Mouse (Mus musculus) stomach, embryonic 16.5 days (tissue): Measurements from ENCODE around the gene Trio. TPM values are rescaled to one million over a fixed set of nuclear protein-coding genes. Genes with fewer than 3 reads are reported as not detected.
A peak's percentile ranks its signal among the peaks of the same experiment; 100 is the strongest.

Experiments
- ATAC-seq: fragments of 200-750 bp; cut with Nextera tagmentation; 2 replicates; pipeline ENCODE4 v1.8.0; 2017; ENCODE audit warnings: moderate number of reproducible peaks, moderate TSS enrichment; ENCODE audit not compliant: insufficient read depth, low FRiP score
- H3K27ac ChIP-seq: fragments of 300-500 bp; sonication (generic); 2 replicates; pipeline ENCODE4 v1.5.1; 2014; ENCODE audit warnings: low read length
- H3K27me3 ChIP-seq: fragments of 300-500 bp; sonication (generic); 2 replicates; pipeline ENCODE4 v1.6.1; 2014; ENCODE audit warnings: low read length, control low read depth, mixed read lengths; ENCODE audit not compliant: control insufficient read depth, insufficient read depth
- H3K36me3 ChIP-seq: fragments of 300-500 bp; sonication (generic); 2 replicates; pipeline ENCODE4 v1.6.1; 2014; ENCODE audit warnings: low read length; ENCODE audit not compliant: control insufficient read depth, insufficient read depth
- H3K4me1 ChIP-seq: fragments of 300-500 bp; sonication (generic); 2 replicates; pipeline ENCODE4 v1.6.1; 2014; ENCODE audit warnings: low read length, control low read depth, mixed read lengths; ENCODE audit not compliant: control insufficient read depth, insufficient read depth
- H3K4me2 ChIP-seq: fragments of 300-500 bp; sonication (generic); 2 replicates; pipeline ENCODE4 v1.6.1; 2014; ENCODE audit warnings: low read depth, low read length, mixed read lengths
- H3K4me3 ChIP-seq: fragments of 300-500 bp; sonication (generic); replicated peaks from 2 replicates; pipeline ENCODE4 v1.5.1; 2014; ENCODE audit warnings: mild to moderate bottlenecking, low read length
- H3K9ac ChIP-seq: fragments of 300-500 bp; sonication (generic); 2 replicates; pipeline ENCODE4 v1.6.1; 2014; ENCODE audit warnings: low read length
- H3K9me3 ChIP-seq: fragments of 300-500 bp; sonication (generic); replicated peaks from 2 replicates; pipeline ENCODE4 v1.6.1; 2016; ENCODE audit warnings: low read length, control low read depth; ENCODE audit not compliant: control insufficient read depth
- WGBS: fragments of 180-500 bp; shearing (Covaris S2); extraction: QIAGEN DNeasy Blood & Tissue Kit; methylation state at CpG from one replicate; pipeline ENCODE4 v1.1.7; 2014; 5-methylcytosine and 5-hydroxymethylcytosine counted together
- polyA plus RNA-seq: library from polyadenylated mRNA; unstranded; fragments of >200 nt; fragmentation: Nextera tagmentation; extraction: Ambion mirVana; gene quantifications from 2 replicates; pipeline ENCODE4 v1.2.1, GENCODE M21; 2015

Trio gene
- polyA plus RNA-seq, 1 experiment from 2014 or later = 22.9 TPM

DNA sequence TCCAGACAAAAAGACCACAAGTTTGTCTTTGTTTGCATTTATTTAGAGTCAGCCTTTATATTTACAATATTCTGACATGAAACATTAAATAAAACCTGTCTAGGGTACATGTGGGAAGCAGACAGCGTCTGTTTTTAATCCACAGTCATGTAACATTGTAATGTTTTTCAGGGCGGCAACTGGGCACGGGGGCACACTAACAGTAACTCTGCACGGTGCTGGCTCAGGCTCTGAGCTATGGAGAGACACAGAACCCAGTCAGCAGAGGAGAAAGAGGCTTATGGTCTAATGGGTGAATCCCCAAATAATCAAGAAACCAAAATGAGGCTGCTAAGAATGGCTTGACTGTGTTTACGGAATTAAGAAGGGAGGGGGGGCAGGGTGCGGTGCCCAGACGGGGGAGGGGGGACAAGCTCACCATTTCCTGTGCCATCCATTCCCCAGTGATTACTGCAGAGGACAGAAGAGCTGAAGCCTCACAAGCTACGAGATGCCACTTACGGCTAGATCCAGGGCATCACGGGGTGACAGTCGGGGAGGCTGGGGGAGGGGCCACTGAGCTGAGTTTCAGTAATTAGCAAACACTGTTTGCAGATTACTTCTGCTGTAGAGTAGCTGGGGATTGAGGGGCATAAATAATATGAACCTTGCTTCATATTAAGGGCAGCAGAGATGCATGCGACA, 255.0 kb downstream of the Trio start:
- no peaks in the 10 kb centered on the region for H3K27me3 ChIP-seq
- no peak overlapping the region for H3K27ac ChIP-seq
- H3K36me3 ChIP-seq = peaks cover 4% of the 10 kb centered on the region
- no peaks in the 10 kb centered on the region for H3K4me1 ChIP-seq
- no peaks in the 10 kb centered on the region for H3K9me3 ChIP-seq
- 55% methylated on average over 12 of the region's 12 CpGs for WGBS
- no peak overlapping the region for H3K4me3 ChIP-seq
- no peak for ATAC-seq
- H3K9ac ChIP-seq = no peak overlapping the region
- no peak overlapping the region for H3K4me2 ChIP-seq

- no peak for ATAC-seq
- H3K4me3 ChIP-seq = no peak overlapping the region
- H3K27me3 ChIP-seq = no peaks in the 10 kb centered on the region
- H3K4me1 ChIP-seq = peaks cover 11% of the 10 kb centered on the region; the same call in 1 of the 2 replicates
- H3K9me3 ChIP-seq = no peaks in the 10 kb centered on the region
- H3K36me3 ChIP-seq = peaks cover 1% of the 10 kb centered on the region; the same call in 1 of the 2 replicates
- WGBS = 91% methylated on average over 3 of the region's 3 CpGs
- H3K4me2 ChIP-seq = no peak overlapping the region
- H3K9ac ChIP-seq = no peak overlapping the region
- H3K27ac ChIP-seq = 0 out of 2 replicates have a peak overlapping the region, but pooled peaks have one; percentile 1
Observed at GRCm38 (mm10) chr15:27761416-27761815, 264.2 kb downstream of the Trio start.

DNA sequence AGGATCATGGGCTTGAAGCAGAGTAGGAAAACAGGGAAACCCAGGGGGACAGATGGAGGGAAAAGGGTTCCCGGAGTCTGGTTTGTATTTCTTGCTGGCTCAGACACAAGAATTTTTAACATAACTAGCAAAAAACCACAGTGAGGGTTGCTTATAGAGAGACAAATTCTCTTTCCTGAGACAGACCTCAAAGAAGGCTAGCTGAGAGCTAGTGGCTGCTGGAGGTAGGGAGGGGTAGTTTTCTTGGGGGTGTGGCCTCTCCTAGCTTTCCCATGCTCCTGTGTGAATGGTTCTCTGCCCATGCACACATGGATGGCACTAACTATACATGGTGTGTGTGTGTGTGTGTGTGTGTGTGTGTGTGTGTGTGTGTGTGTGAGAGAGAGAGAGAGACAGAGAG, 265.0 kb downstream of the Trio start:
- Histone ChIP-seq H3K27ac (peak overlapping the region; percentile 2; the same call in 1 of the 2 replicates), H3K36me3 (peaks cover 4% of the 10 kb centered on the region; the same call in 1 of the 2 replicates), H3K4me2 (no peak overlapping the region), H3K9ac (no peak overlapping the region), H3K9me3 (no peaks in the 10 kb centered on the region), H3K4me1 (peaks cover 11% of the 10 kb centered on the region; the same call in 1 of the 2 replicates), H3K27me3 (no peaks in the 10 kb centered on the region), H3K4me3 (no peak overlapping the region)
- ATAC-seq = 0 out of 2 replicates have a peak, but pooled peaks have one; percentile 44
- WGBS = 52% methylated on average over 1 of the region's 1 CpGs

GRCm38 (mm10) chr15:27759890-27760289, 265.8 kb downstream of the Trio start:
- H3K27ac ChIP-seq = no peak overlapping the region; the same call in none of the 2 replicates
- no peaks in the 10 kb centered on the region for H3K9me3 ChIP-seq
- ATAC-seq = no peak
- no peaks in the 10 kb centered on the region for H3K27me3 ChIP-seq
- no peak overlapping the region for H3K4me3 ChIP-seq
- H3K9ac ChIP-seq = no peak overlapping the region
- peaks cover 4% of the 10 kb centered on the region; the same call in 1 of the 2 replicates for H3K36me3 ChIP-seq
- H3K4me1 ChIP-seq = peaks cover 11% of the 10 kb centered on the region; the same call in 1 of the 2 replicates
- H3K4me2 ChIP-seq = no peak overlapping the region
- 66% methylated on average over 5 of the region's 5 CpGs for WGBS

GRCm38 (mm10) chr15:27758680-27759079, 267.0 kb downstream of the Trio start:
- ATAC-seq = no peak
- H3K9me3 ChIP-seq = no peaks in the 10 kb centered on the region
- H3K4me3 ChIP-seq = no peak overlapping the region
- no peak overlapping the region for H3K9ac ChIP-seq
- H3K36me3 ChIP-seq = peaks cover 4% of the 10 kb centered on the region; the same call in 1 of the 2 replicates
- no peaks in the 10 kb centered on the region for H3K27me3 ChIP-seq
- 61% methylated on average over 6 of the region's 6 CpGs for WGBS
- no peak overlapping the region for H3K4me2 ChIP-seq
- no peak overlapping the region for H3K27ac ChIP-seq
- H3K4me1 ChIP-seq = peaks cover 11% of the 10 kb centered on the region; the same call in 1 of the 2 replicates

DNA sequence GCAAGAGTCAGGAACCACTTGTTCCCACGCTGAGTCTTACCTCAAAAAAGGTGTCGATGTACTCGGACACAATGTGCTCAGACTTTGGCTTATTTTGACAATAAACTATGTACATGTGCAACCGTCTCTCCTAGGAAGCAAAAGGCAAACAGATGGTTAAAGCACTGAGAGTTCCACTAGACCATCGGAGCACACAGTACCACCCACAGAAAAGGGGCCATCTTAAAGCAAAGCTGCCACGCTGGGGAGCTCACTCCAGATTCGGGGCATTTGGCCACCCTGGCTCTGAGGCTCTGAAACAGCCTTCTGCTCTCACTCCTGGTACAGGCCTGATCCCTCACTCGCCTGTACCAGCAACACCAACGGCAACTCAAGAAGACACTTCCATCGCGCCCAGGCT, 269.2 kb downstream of the Trio start:
- Histone ChIP-seq H3K4me3 (no peak overlapping the region), H3K4me2 (no peak overlapping the region), H3K9ac (no peak overlapping the region), H3K36me3 (peaks cover 6% of the 10 kb centered on the region; the same call in 1 of the 2 replicates), H3K27ac (no peak overlapping the region), H3K4me1 (peaks cover 9% of the 10 kb centered on the region; the same call in 1 of the 2 replicates), H3K9me3 (no peaks in the 10 kb centered on the region), H3K27me3 (no peaks in the 10 kb centered on the region)
- 92% methylated on average over 11 of the region's 11 CpGs for WGBS
- ATAC-seq = no peak

GRCm38 (mm10) chr15:27754571-27755260, 270.9 kb downstream of the Trio start:
- H3K36me3 ChIP-seq = peaks cover 11% of the 10 kb centered on the region
- H3K4me2 ChIP-seq = no peak overlapping the region
- no peak for ATAC-seq
- H3K9me3 ChIP-seq = no peaks in the 10 kb centered on the region
- peaks cover 1% of the 10 kb centered on the region; the same call in 1 of the 2 replicates for H3K4me1 ChIP-seq
- H3K27ac ChIP-seq = no peak overlapping the region
- 67% methylated on average over 7 of the region's 7 CpGs for WGBS
- H3K27me3 ChIP-seq = no peaks in the 10 kb centered on the region
- no peak overlapping the region for H3K9ac ChIP-seq
- no peak overlapping the region for H3K4me3 ChIP-seq

GRCm38 (mm10) chr15:27753923-27754322, 271.7 kb downstream of the Trio start:
- no peak overlapping the region for H3K27ac ChIP-seq
- peaks cover 17% of the 10 kb centered on the region for H3K36me3 ChIP-seq
- no peak overlapping the region for H3K9ac ChIP-seq
- 70% methylated on average over 5 of the region's 5 CpGs for WGBS
- ATAC-seq = no peak
- no peaks in the 10 kb centered on the region for H3K4me1 ChIP-seq
- no peaks in the 10 kb centered on the region for H3K27me3 ChIP-seq
- H3K4me3 ChIP-seq = no peak overlapping the region
- no peak overlapping the region for H3K4me2 ChIP-seq
- no peaks in the 10 kb centered on the region for H3K9me3 ChIP-seq

GRCm38 (mm10) chr15:27752677-27753342, 272.8 kb downstream of the Trio start:
- H3K4me3 ChIP-seq = no peak overlapping the region
- no peaks in the 10 kb centered on the region for H3K9me3 ChIP-seq
- H3K4me1 ChIP-seq = no peaks in the 10 kb centered on the region
- no peak overlapping the region for H3K4me2 ChIP-seq
- ATAC-seq = no peak
- 70% methylated on average over 7 of the region's 7 CpGs for WGBS
- H3K9ac ChIP-seq = no peak overlapping the region
- no peaks in the 10 kb centered on the region for H3K27me3 ChIP-seq
- no peak overlapping the region for H3K27ac ChIP-seq
- H3K36me3 ChIP-seq = peaks cover 20% of the 10 kb centered on the region
